Mouse (Mus musculus) bone marrow macrophage, adult 2 months (primary cell): Measurements from ENCODE around the gene Olfr221. TPM values are rescaled to one million over a fixed set of nuclear protein-coding genes. Genes with fewer than 3 reads are reported as not detected.

Source experiments
- H3K27ac ChIP-seq: 2 replicates; pipeline ENCODE4 v1.5.1; 2012; ENCODE audit warnings: low read depth, low read length; ENCODE audit not compliant: insufficient read depth
- H3K4me1 ChIP-seq: 2 replicates; pipeline ENCODE4 v1.6.1; 2012; ENCODE audit warnings: low read length; ENCODE audit not compliant: control insufficient read depth, insufficient read depth
- H3K4me3 ChIP-seq: 2 replicates; pipeline ENCODE4 v1.5.1; 2012; ENCODE audit warnings: mild to moderate bottlenecking, low read length, moderate library complexity; ENCODE audit not compliant: insufficient read depth
- CTCF ChIP-seq: IDR thresholded peaks from 2 replicates; pipeline ENCODE4 v1.5.1; 2012; ENCODE audit warnings: low read depth, mild to moderate bottlenecking, low read length, moderate library complexity
- POLR2A ChIP-seq: IDR thresholded peaks from 2 replicates; pipeline ENCODE4 v1.6.1; 2012; ENCODE audit warnings: mild to moderate bottlenecking, low read depth, low read length, borderline replicate concordance
- polyA plus RNA-seq: library from polyadenylated mRNA; stranded (reverse); fragments of >200 nt; gene quantifications from 2 replicates; pipeline ENCODE4 v1.2.4, GENCODE M21; 2012; ENCODE audit not compliant: missing spikeins, insufficient read depth, insufficient read length

Gene Olfr221
- polyA plus RNA-seq, 1 experiment = not detected

DNA sequence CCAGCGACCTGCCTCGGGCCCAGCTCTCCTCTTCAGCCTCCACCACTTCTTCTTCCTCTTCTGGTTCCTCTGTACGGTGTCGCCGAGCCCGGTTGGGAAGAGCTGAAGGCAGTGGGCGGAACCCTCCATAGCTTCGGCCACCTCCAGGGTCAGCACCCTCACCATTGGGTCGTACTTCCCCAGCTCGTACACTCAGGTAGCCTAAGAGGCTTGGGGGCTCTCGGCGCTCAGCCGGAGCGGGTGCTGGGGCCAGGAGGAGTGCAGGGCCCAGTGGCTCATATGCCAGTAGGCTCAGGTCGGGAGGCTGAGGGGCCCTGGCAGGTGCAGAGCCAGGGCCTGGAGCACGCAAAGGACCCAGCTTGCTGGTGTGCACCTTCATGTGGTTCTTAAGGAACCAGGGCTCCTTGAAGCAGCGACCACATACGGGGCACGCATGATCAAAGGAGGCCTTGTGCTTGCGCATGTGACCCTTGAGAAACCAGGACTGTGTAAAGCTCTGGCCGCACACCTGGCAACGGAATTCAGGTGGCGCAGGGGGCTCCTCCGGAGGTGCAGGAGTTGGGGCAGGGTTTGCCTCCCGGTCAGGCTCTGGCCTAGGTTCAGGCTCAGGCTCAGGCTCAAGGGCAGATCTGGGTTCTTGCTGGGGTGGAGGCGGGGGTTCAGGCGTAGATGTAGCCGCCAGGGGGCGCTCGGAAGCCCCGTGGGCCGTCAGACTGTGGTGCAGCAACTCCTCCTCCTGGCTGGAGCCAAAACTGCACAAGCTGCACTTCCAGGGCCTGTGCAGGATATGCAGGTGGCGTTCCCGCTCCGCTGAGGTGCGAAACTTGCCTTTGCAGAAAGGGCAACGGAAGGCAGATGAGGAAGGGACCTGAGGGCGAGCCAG lies 33.7 kb downstream of the Olfr221 start:
- TF ChIP-seq POLR2A = no peak
- TF ChIP-seq CTCF = peak; percentile 97
- Histone ChIP-seq H3K27ac (no peak overlapping the region), H3K4me3 (no peak overlapping the region), H3K4me1 (0 out of 2 replicates have a peak, but pooled peaks cover 2% of the 10 kb centered on the region)

GRCm38 (mm10) chr14:52006771-52007170 lies 35.5 kb downstream of the Olfr221 start:
- TF ChIP-seq POLR2A (no peak), CTCF (no peak)
- 0 out of 2 replicates have a peak, but pooled peaks cover 2% of the 10 kb centered on the region for H3K4me1 ChIP-seq

GRCm38 (mm10) chr14:52006241-52006640 lies 36.0 kb downstream of the Olfr221 start:
- TF ChIP-seq POLR2A = no peak
- TF ChIP-seq CTCF = no peak
- H3K27ac ChIP-seq = no peak overlapping the region
- H3K4me1 ChIP-seq = 0 out of 2 replicates have a peak, but pooled peaks cover 2% of the 10 kb centered on the region
- H3K4me3 ChIP-seq = no peak overlapping the region

More at GRCm38 (mm10) chr14:52006771-52007170, 35.5 kb downstream of the Olfr221 start:
- H3K27ac ChIP-seq = no peak overlapping the region
- H3K4me3 ChIP-seq = no peak overlapping the region

- H3K4me1 ChIP-seq = 0 out of 2 replicates have a peak, but pooled peaks cover 2% of the 10 kb centered on the region
- H3K27ac ChIP-seq = no peak overlapping the region
- H3K4me3 ChIP-seq = no peak overlapping the region
- TF ChIP-seq CTCF (no peak), POLR2A (no peak)
Measured at GRCm38 (mm10) chr14:52005616-52006015, 36.6 kb downstream of the Olfr221 start.

DNA sequence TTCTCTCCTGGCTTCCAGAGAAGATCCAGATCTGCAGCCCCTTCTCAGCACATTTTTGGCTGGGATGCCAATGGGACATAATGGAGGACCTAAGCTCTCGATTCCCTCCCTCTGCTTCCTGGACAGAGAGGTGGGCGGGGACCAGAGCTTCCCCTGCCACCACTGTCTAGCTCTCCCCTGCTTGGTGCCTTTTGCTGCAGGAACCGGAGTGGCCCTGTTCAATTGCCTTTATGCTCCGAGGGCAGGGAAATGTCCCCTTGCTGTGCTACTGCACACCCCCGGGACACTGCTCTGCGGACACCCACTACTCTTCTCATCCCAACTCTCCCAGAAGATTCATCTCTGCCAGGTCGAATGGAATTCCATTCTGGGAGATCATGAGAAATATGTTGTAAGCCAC lies 37.1 kb downstream of the Olfr221 start:
- Histone ChIP-seq H3K27ac (no peak overlapping the region), H3K4me3 (no peak overlapping the region), H3K4me1 (0 out of 2 replicates have a peak, but pooled peaks cover 2% of the 10 kb centered on the region)
- TF ChIP-seq POLR2A (no peak), CTCF (no peak)

DNA sequence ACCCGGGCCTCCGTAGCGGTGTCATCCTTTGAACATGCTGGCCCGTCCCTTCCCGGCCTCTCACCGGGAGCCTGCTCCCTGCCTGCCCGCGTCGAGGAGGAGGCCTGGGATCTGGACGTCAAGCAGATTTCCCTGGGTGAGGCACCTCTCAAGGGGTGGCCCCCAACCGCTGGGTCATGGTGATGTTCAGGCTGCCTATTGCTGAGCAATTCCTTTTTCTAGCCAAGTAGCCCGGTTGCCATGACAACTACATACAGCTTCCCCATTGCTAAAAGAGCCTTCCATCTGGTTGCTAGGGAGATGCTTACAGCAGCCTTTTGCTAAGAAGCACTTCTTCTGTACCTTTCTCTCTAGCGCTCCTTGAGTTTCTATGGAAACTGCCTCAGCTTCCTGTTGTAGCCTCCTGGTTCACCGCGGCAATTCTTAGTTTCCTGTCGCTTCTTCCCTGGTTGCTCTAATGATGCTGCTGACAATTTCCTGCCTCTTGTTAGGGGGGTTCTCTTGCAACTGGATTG lies 38.2 kb downstream of the Olfr221 start:
- H3K27ac ChIP-seq = no peak overlapping the region
- H3K4me1 ChIP-seq = 0 out of 2 replicates have a peak, but pooled peaks cover 2% of the 10 kb centered on the region
- TF ChIP-seq CTCF = no peak
- no peak overlapping the region for H3K4me3 ChIP-seq

GRCm38 (mm10) chr14:51997483-51997882 lies 44.8 kb downstream of the Olfr221 start:
- Histone ChIP-seq H3K27ac (no peak overlapping the region), H3K4me3 (no peak overlapping the region), H3K4me1 (peaks cover 7% of the 10 kb centered on the region)
- TF ChIP-seq CTCF (no peak), POLR2A (no peak)

GRCm38 (mm10) chr14:51996866-51997265 lies 45.4 kb downstream of the Olfr221 start:
- peaks cover 7% of the 10 kb centered on the region for H3K4me1 ChIP-seq
- H3K27ac ChIP-seq = no peak overlapping the region
- H3K4me3 ChIP-seq = no peak overlapping the region
- TF ChIP-seq CTCF = no peak
- TF ChIP-seq POLR2A = no peak

DNA sequence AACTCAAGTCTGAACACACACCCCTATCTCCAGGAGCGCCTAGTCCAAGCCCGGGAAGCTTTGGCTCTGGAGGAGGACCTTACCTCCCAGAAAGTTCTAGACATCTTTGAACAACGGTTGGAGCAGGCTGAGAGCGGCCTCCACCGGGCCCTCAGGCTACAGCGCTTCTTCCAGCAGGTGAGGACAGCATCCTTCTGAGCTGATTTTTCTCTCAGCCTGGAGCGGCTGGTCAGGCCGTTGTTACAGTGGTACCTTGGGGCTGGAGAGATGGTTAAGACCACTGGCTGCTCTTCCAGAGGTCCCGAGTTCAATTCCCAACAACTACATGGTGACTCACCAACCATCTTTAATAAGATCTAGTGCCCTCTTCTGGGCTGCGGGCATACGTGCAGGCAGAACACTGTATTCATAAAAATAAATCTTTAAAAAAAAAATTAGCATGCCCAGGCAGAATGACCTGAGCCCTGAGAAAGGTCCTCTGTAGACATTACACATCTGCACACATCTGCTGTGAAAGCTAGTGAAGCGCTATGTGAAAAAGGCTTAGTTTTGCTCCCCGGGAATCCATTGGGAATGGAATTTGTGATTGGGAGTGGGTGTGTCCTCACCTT lies 45.9 kb downstream of the Olfr221 start:
- peaks cover 7% of the 10 kb centered on the region for H3K4me1 ChIP-seq
- TF ChIP-seq CTCF = no peak
- TF ChIP-seq POLR2A = no peak
- no peak overlapping the region for H3K4me3 ChIP-seq
- H3K27ac ChIP-seq = no peak overlapping the region
